Mouse (Mus musculus): ENCODE results near the gene Phex. TPM values are rescaled to one million over a fixed set of nuclear protein-coding genes. Genes with fewer than 3 reads are reported as not detected.

The Phex gene
- polyA plus RNA-seq, 1 experiment from 2014 or later = 0.21 TPM

DNA sequence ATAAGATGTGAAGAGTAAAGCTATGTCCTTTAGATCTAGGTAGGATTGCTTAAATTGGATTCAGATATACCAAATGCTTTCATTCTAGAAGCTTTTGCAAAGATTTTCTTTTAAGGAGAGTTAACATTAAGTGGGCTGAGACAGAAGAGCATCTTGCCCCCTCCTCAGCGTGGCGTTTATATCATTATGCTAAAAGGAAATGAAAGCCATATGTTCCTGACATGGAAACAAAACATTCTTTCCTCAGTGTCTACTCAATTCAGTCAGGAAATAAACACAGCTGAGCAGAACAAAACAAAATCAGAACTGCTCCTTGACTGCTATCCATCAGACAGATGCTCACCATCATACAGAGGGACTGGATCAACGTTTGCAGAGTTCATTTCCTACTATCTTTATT, 251.0 kb downstream of the Phex start:
- no peaks in the 10 kb centered on the region for H3K9me3 ChIP-seq (replicated peaks)
- no peaks in the 10 kb centered on the region for H3K4me1 ChIP-seq
- no peaks in the 10 kb centered on the region for H3K36me3 ChIP-seq
- H3K27ac ChIP-seq = no peak overlapping the region
- H3K27me3 ChIP-seq = no peaks in the 10 kb centered on the region
- no peak for ATAC-seq (replicated peaks; ENCODE audit: low FRiP score)
- H3K9ac ChIP-seq = no peak overlapping the region
- 69% methylated on average over 3 of the region's 3 CpGs for WGBS
- H3K4me2 ChIP-seq = no peak overlapping the region
- H3K4me3 ChIP-seq (replicated peaks) = no peak overlapping the region

DNA sequence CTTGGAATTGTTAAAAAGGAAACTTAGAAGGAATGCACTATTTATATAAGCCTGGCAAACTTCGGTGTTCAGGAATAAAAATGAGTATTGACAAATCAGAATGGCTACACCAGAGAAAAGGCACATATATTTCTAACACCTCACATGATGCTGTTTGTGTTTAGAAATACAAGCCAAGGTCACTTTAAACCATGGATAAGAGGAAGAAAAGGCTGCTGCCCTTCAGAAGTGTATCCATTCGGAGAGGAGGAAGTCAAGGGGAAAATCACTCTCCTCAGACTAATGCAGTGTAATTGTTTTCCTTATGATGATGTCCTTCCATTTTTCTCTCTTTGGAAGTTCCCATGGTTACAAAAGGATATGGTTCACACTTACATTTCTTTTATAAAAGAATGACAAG, 251.7 kb downstream of the Phex start:
- Histone ChIP-seq H3K9me3 (replicated peaks) (no peaks in the 10 kb centered on the region), H3K4me3 (replicated peaks) (no peak overlapping the region), H3K36me3 (no peaks in the 10 kb centered on the region), H3K4me2 (no peak overlapping the region), H3K4me1 (no peaks in the 10 kb centered on the region), H3K27ac (no peak overlapping the region), H3K27me3 (no peaks in the 10 kb centered on the region), H3K9ac (no peak overlapping the region)
- ATAC-seq (replicated peaks; ENCODE audit: low FRiP score) = no peak
- whole genome bisulfite sequencing = 51% methylated on average over 2 of the region's 2 CpGs

DNA sequence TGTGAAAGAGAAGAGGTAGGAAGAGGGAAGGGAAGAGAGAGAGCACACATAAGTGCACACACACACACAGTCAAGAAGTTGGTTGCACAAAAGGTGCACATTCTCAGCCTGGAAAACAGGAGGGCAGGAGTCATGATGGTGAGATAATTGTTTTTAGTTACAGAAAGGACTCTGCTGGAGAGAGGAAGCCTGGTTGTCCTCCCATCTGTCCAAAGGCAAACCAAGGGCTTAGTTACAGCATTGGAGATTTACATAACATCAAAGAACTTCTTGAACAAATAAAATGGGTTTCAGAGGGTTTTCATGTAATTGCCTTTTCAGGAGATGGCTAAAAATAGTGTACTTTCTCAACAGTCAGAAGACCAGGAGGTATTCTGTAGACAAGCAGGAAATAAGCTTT, 270.4 kb downstream of the Phex start:
- no peak for ATAC-seq (replicated peaks; ENCODE audit: low FRiP score)
- Histone ChIP-seq H3K4me3 (replicated peaks) (no peak overlapping the region), H3K27ac (no peak overlapping the region), H3K36me3 (no peaks in the 10 kb centered on the region), H3K9ac (no peak overlapping the region), H3K27me3 (0 out of 2 replicates have a peak, but pooled peaks cover 7% of the 10 kb centered on the region), H3K4me2 (no peak overlapping the region), H3K9me3 (replicated peaks) (no peaks in the 10 kb centered on the region), H3K4me1 (no peaks in the 10 kb centered on the region)

DNA sequence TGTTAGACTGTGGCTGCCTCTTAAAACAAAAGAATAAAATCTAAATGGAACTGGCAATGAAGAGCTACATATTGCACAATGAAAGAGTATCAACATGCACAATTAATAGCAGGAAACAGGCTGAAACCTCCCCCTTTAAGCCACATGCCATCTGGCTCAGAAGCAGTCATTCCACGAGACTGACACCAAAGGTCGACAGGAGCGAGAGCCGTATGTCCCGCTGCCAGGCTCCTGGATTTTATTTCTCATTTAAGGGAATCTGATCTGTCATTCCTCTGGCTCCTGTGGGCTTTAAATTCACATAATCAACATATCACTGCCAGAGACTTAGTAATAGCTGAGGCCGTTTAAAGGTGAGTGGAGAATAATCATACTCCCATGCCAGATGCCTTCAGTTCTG, 275.5 kb downstream of the Phex start:
- no peak for ATAC-seq (replicated peaks; ENCODE audit: low FRiP score)
- H3K4me1 ChIP-seq = no peaks in the 10 kb centered on the region
- no peak overlapping the region for H3K4me2 ChIP-seq
- WGBS = 34% methylated on average over 6 of the region's 6 CpGs
- H3K9me3 ChIP-seq (replicated peaks) = no peaks in the 10 kb centered on the region
- no peak overlapping the region for H3K4me3 ChIP-seq (replicated peaks)
- H3K27ac ChIP-seq = no peak overlapping the region
- no peaks in the 10 kb centered on the region for H3K36me3 ChIP-seq
- 0 out of 2 replicates have a peak, but pooled peaks cover 4% of the 10 kb centered on the region for H3K27me3 ChIP-seq
- H3K9ac ChIP-seq = no peak overlapping the region

Small RNA genes within 50 kb of the gene (microRNA-seq; reads per million reads assigned to microRNA genes)
- not detected for gene Gm23798

Other genes with a start within 250 kb of the Phex start
- 64.0 and 73.2 TPM in 2 replicates for gene Sms, start 77.0 kb upstream of the Phex start, polyA plus RNA-seq (2015; fragmentation: Nextera tagmentation; extraction: Ambion mirVana)
- 2.6 and 5.2 TPM in 2 replicates for gene Yy2, start 153.7 kb upstream of the Phex start, polyA plus RNA-seq (2015; fragmentation: Nextera tagmentation; extraction: Ambion mirVana)
- 27.3 and 29.6 TPM in 2 replicates for gene Mbtps2, start 183.4 kb upstream of the Phex start, polyA plus RNA-seq (2015; fragmentation: Nextera tagmentation; extraction: Ambion mirVana)